Mouse (Mus musculus): ENCODE results near the gene Tusc1.

The Tusc1 gene

DNA sequence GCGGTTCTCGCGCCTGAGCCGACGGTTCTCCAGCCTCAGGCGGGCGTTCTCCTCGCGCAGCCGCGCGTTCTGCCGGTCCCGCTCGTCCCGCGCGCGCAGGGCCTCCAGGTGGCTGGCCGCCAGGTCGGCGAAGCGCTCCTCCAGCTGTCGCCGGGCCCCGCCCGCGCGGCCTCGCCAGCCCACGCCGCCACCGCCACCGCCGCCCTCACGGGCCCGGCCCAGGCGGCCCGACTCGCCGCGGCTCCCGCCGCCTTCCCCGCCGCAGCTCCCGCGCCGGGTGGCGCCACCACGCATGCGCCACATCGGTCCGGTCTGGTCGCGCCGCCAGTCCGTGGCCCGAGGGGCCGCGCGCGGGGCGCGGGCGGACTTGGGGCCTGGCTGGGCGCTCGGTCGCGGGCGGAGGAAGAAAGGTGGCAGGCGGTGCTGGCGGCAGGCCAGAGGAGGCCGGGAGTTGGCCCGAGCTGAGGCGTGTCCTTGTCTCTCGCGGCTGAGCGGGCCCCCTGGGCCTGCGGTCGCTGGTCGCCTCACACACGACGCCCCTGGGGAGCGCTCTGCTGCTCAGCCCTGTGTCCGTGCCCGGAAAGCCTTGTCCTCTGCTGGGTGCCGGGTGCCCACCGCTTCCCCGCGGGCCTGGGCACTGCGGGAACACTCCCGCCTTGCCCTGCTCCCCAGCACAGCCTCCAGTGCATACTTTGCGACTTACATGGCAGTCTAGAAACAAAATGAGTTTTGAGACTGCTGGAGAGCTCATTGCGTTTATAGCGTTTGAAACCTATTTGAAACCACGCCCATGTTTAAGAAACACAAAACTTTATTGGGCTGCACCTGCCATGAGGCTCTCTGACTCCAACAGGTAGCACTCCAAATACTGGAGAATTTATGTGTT, at the start of gene Tusc1:
Gene Tusc1, minus strand, starts transcription at position 394 of the 886 bp plus-strand sequence.
- peak; percentile 87 for ATAC-seq (ENCODE audit: insufficient number of reproducible peaks, low FRiP score, low TSS enrichment)

DNA sequence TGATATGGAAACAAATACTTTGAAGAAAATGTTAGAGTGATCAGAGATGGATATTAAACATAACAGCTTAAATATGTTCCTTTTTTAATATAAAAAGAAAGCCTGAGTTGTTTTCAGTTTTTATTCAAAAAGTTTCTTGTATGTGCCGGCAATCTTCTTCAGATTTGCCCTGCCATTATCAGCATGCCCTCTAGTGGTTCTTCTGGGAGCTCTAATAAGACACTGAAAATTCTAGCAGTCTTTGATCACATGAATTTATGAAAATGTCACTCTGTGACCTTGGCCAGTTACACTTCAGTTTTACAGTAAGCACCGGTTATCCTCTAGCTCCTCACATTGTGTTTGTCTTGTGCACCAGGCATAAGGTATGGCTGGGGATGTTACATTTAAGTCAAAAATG, 17.6 kb upstream of the Tusc1 start:
- ATAC-seq (ENCODE audit: insufficient number of reproducible peaks, low FRiP score, low TSS enrichment) = no peak

DNA sequence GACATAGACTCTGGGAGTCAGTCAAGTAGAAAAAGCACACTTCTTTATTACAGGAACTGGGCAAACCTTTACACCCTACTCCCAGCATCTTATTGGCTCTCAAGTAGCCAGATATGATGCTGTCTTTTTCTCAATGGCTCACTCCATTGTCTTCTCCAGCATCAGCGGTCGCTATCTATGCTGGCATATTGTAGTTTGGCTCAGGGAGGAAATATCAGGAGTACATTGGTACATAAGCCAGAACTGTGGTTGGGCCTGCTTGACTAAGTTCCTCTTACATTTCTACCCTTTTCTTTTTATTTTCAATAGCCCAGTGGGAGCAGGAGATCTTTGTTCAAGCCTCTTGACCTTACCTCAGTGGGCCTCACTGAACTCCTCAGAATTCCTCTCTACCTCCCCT, 9.0 kb upstream of the Tusc1 start:
- ATAC-seq (ENCODE audit: insufficient number of reproducible peaks, low FRiP score, low TSS enrichment) = no peak

DNA sequence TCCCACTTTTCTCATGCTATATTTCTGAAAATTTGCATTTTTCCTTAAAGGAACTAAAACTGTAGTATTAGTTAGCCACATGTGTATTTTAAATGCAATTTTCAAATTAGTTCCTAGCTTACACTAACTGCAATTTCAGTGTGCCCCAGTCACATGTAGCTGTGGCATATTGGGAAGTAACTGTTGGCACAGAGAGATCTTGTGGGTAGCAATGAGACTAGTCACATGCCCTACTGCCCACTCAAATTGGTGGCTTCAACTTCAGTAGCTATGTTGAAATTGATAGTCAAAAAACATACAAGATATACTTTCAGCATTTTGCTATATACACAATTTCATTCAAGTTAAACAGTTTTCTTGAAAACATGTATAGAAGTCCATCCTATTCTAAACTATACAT, 6.3 kb upstream of the Tusc1 start:
- ATAC-seq (ENCODE audit: insufficient number of reproducible peaks, low FRiP score, low TSS enrichment) = no peak

DNA sequence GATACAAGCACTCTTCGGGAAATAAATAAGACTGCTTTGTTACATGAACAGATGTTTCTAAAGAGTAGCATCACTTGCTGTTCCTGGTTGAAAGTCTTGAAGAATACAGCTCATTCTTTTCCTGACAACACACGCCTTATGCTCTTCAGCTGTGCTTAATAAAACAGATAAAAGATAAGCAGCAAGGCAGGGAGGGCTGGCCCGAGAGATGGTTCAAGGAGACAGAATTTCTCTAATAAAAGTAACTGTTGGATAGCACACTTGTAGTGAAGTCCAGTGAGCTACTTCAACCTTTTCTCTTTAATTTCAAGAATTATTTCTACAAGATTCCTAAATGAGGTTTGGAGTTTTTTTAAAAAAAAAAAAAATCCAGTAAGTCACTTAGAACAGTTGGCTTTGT, 2.7 kb upstream of the Tusc1 start:
- no peak for ATAC-seq (ENCODE audit: insufficient number of reproducible peaks, low FRiP score, low TSS enrichment)

DNA sequence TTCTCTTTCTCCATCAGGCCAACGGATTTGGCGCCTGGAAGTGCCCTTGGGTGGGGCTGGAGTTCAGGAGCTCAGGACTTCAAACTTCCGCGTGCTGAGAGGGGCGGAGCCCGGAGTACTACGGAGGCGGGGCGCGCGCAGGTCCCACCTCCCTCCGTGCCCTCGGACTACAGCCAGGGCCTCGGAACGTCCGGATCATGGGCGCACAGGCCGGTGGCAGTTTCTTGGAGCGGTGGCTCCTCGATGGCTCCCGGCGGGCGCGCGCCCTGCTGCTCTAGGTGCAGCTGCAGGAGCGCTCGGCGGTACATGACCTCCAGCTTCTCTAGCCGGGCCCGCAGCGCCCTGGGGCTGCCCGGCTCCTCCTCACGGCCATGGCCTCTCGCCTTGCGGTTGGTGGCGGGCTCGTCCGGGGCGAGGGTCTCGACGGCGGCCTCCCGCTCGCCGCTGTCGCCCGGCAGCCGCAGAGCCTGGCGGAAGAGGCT, 634 bp downstream of the Tusc1 start:
- peak; percentile 77 for ATAC-seq (ENCODE audit: insufficient number of reproducible peaks, low FRiP score, low TSS enrichment)

DNA sequence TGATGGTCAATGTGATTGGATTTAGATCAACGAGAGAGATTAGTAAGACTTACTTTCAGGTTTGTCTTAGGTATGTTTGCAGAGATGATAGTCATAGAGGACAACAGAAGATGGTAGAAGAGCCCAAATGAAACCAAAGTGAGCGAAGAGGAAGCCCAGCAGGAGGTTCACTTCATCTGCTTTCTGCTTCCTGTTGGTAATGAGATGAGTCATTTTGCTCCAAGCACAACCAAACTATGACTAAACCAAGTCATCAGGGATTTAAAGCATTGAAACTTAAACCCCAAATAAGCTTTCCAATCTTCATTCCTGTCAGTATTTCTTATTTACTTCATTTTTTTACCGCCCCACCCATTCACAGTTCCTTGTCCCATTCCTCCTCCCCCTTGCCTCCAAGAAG, 27.8 kb downstream of the Tusc1 start:
- ATAC-seq (ENCODE audit: insufficient number of reproducible peaks, low FRiP score, low TSS enrichment) = no peak

DNA sequence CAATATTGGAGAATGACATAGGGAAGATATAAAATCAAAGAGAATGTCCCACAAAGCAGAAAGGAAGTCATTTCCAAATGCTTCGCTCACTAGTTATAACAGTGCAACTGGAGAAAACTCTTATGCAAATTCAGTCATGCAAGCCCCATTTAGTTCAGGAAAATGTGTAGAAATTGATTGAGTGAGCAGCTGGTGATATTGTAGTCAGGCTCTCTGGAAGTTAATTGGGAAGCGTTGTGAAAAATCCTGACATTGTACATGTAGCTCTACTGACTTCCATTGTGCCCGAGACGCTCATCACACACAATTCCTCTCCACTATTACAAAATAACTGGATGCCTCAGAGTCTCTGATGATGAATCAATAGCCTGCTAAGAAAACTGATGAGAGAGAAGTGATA, 49.2 kb downstream of the Tusc1 start:
- no peak for ATAC-seq (ENCODE audit: insufficient number of reproducible peaks, low FRiP score, low TSS enrichment)
